Mouse (Mus musculus) G1E (cell line): ENCODE measurements at regions not wholly inside any gene's neighbourhood (a gene's known extent, or its start where the extent isn't known, plus 50 kb on each side); places are given as distances from the start of the nearest gene placed in this dataset.

Experiments used
- ATAC-seq: 2 replicates; pipeline ENCODE4 v1.8.0; 2016; ENCODE audit warnings: mild to moderate bottlenecking; ENCODE audit not compliant: insufficient number of reproducible peaks, poor library complexity, low FRiP score, severe bottlenecking; ENCODE audit errors: extremely low read depth
- DNase-seq: peaks from one replicate; pipeline ENCODE4 v3.0.0; 2012; ENCODE audit warnings: low spot score
- H3K27me3 ChIP-seq: 2 replicates; pipeline ENCODE4 v1.6.1; 2012; ENCODE audit warnings: mild to moderate bottlenecking, low read length, inconsistent platforms; ENCODE audit not compliant: insufficient read depth
- H3K36me3 ChIP-seq: replicated peaks from 2 replicates; pipeline ENCODE3; 2012; ENCODE audit warnings: mild to moderate bottlenecking, inconsistent platforms
- H3K4me1 ChIP-seq: 2 replicates; pipeline ENCODE4 v1.6.1; 2012; ENCODE audit warnings: low read depth, low read length, inconsistent platforms, mixed read lengths; ENCODE audit not compliant: insufficient read depth
- H3K4me3 ChIP-seq: 2 replicates; pipeline ENCODE4 v1.5.1; 2012; ENCODE audit warnings: low read depth, mild to moderate bottlenecking, inconsistent platforms, low read length, moderate library complexity, mixed read lengths
- H3K9me3 ChIP-seq: replicated peaks from 2 replicates; pipeline ENCODE4 v1.6.1; 2012; ENCODE audit warnings: inconsistent platforms
- CTCF ChIP-seq: IDR thresholded peaks from 2 replicates; pipeline ENCODE4 v1.5.1; 2012; ENCODE audit warnings: low read depth, low read length, inconsistent platforms, mixed read lengths
- GATA1 ChIP-seq: IDR thresholded peaks from 2 replicates; pipeline ENCODE4 v1.6.1; 2012; ENCODE audit warnings: borderline replicate concordance, low read length, inconsistent platforms, mixed read lengths
- GATA2 ChIP-seq: IDR thresholded peaks from 2 replicates; pipeline ENCODE4 v1.6.1; 2012; ENCODE audit warnings: low read depth, low read length, inconsistent platforms, borderline replicate concordance
- POLR2AphosphoS5 ChIP-seq: IDR thresholded peaks from 2 replicates; pipeline ENCODE4 v1.6.1; 2012; ENCODE audit warnings: low read depth, low read length, inconsistent platforms; ENCODE audit not compliant: insufficient replicate concordance
- TAL1 ChIP-seq: conservative IDR thresholded peaks from 2 replicates; pipeline ENCODE4 v1.6.1; 2012; ENCODE audit warnings: low read depth, low read length, inconsistent platforms, mixed read lengths

GRCm38 (mm10) chr13:47735426-47736063, 525.5 kb upstream of the Id4 start:
- TF ChIP-seq TAL1 (no peak), POLR2AphosphoS5 (no peak), GATA2 (no peak), CTCF (no peak), GATA1 (no peak)
- ATAC-seq (no peak), DNase-seq (no peak)
- Histone ChIP-seq H3K4me1 (no peaks in the 10 kb centered on the region), H3K27me3 (no peaks in the 10 kb centered on the region), H3K9me3 (peaks cover 16% of the 10 kb centered on the region), H3K36me3 (no peaks in the 10 kb centered on the region), H3K4me3 (no peak overlapping the region)

- no peaks in the 10 kb centered on the region for H3K4me1 ChIP-seq
- H3K36me3 ChIP-seq, result no peaks in the 10 kb centered on the region
- no peak for TF ChIP-seq POLR2AphosphoS5
- no peak for TF ChIP-seq TAL1
- TF ChIP-seq GATA2, result no peak
- no peak for TF ChIP-seq CTCF
- no peak for TF ChIP-seq GATA1
- no peak overlapping the region for H3K4me3 ChIP-seq
- DNase-seq (no peak), ATAC-seq (no peak)
- H3K27me3 ChIP-seq, result no peaks in the 10 kb centered on the region
- peaks cover 9% of the 10 kb centered on the region for H3K9me3 ChIP-seq
These were observed 512.1 kb upstream of the Id4 start for GRCm38 (mm10) chr13:47748906-47749305.

- Histone ChIP-seq H3K36me3 (no peaks in the 10 kb centered on the region), H3K4me3 (no peak overlapping the region), H3K4me1 (no peaks in the 10 kb centered on the region), H3K9me3 (peaks cover 13% of the 10 kb centered on the region), H3K27me3 (no peaks in the 10 kb centered on the region)
- no peak for DNase-seq
- no peak for ATAC-seq
- no peak for TF ChIP-seq GATA1
- no peak for TF ChIP-seq CTCF
- no peak for TF ChIP-seq GATA2
- no peak for TF ChIP-seq POLR2AphosphoS5
- TF ChIP-seq TAL1, result no peak
These were observed 510.0 kb upstream of the Id4 start for GRCm38 (mm10) chr13:47751033-47751432.

- Histone ChIP-seq H3K4me3 (no peak overlapping the region), H3K9me3 (peaks cover 31% of the 10 kb centered on the region)
These were observed 496.0 kb upstream of the Id4 start for GRCm38 (mm10) chr13:47764802-47765597.

DNA sequence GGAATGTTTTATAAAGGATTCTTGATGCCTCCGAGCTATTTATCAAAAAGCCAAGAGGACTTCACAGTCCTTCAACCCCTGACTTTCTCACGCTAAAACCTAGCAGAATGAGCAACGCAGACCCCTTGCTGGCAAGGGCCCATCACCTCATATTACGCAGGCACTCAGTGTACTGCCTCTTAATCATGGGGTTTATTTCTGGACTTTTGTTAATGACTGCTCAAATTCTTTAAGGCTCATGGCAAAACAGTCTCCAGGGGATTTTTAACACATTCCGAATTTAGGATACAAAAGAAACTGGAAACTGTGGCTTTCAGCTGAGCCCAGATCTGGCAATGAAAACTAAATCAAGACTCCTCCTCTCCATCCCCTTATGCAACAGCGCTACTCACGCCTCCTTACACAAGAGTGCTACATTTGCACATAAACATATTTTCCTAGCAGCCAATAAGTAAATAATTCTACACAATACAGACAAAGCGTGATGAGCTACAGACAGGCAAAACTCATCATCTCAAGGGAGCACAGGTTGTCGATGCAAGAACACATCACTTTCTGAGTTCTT, 492.0 kb upstream of the Id4 start:
- no peaks in the 10 kb centered on the region for H3K27me3 ChIP-seq
- DNase-seq (no peak), ATAC-seq (no peak)
- no peak overlapping the region for H3K4me3 ChIP-seq
- H3K4me1 ChIP-seq, result no peaks in the 10 kb centered on the region
- TF ChIP-seq GATA2 (no peak), CTCF (no peak), TAL1 (no peak), POLR2AphosphoS5 (no peak), GATA1 (no peak)
- H3K36me3 ChIP-seq, result no peaks in the 10 kb centered on the region
- H3K9me3 ChIP-seq, result peaks cover 37% of the 10 kb centered on the region

More at GRCm38 (mm10) chr13:47764802-47765597, 496.0 kb upstream of the Id4 start:
- Histone ChIP-seq H3K27me3 (no peaks in the 10 kb centered on the region), H3K4me1 (no peaks in the 10 kb centered on the region), H3K36me3 (no peaks in the 10 kb centered on the region)
- ATAC-seq (no peak), DNase-seq (no peak)
- TF ChIP-seq POLR2AphosphoS5, result no peak
- TF ChIP-seq GATA1, result no peak
- no peak for TF ChIP-seq TAL1
- no peak for TF ChIP-seq GATA2

- no peak for ATAC-seq
- no peaks in the 10 kb centered on the region for H3K4me1 ChIP-seq
- no peak for TF ChIP-seq CTCF
- TF ChIP-seq GATA1, result no peak
- no peak for TF ChIP-seq POLR2AphosphoS5
- no peak for TF ChIP-seq TAL1
- no peak for TF ChIP-seq GATA2
- no peak for DNase-seq
- H3K9me3 ChIP-seq, result peaks cover 31% of the 10 kb centered on the region
- H3K36me3 ChIP-seq, result no peaks in the 10 kb centered on the region
- H3K27me3 ChIP-seq, result no peaks in the 10 kb centered on the region
- H3K4me3 ChIP-seq, result no peak overlapping the region
These were observed 483.6 kb upstream of the Id4 start for GRCm38 (mm10) chr13:47777206-47778099.
